Mouse (Mus musculus) adrenal gland, postnatal 4 days (tissue): ENCODE data around the gene Prr13. TPM values are rescaled to one million over a fixed set of nuclear protein-coding genes. Genes with fewer than 3 reads are reported as not detected.

Experiments used
- DNase-seq, 2 experiments: peaks; one replicate each; pipeline ENCODE4 v3.0.0; 2021 to 2022; ENCODE audit warnings: low spot score in 2 of 2, mixed read lengths in 2 of 2
- long read RNA-seq, 2 experiments: library from polyadenylated mRNA; stranded (forward); transcript quantifications; one replicate each; pipeline ENCODE4 v2.0.0; 2021
- total RNA-seq, 2 experiments: library from RNA; stranded (reverse); gene quantifications; 2 replicates each; pipeline ENCODE4 v1.2.3; 2021

Gene Prr13
- 10 to 100 TPM; 63.2 to 81.5 TPM for total RNA-seq
- long read RNA-seq, experiment 1, transcript Prr13-204 (4 exons, 1,055 nt): major isoform, 55 of 79 reads
- long read RNA-seq, experiment 1, transcript Prr13-201 (5 exons, 1,224 nt): minor isoform, 12 of 79 reads
- long read RNA-seq, experiment 1, partial matches to known transcripts: 5 of 79 reads
- long read RNA-seq, experiment 1, other reads (novel, unspliced or antisense): 3 of 79 reads
- long read RNA-seq, experiment 2, transcript Prr13-202 (3 exons, 1,020 nt): minor isoform, 7 of 88 reads
- long read RNA-seq, experiment 2, transcript Prr13-201 (5 exons, 1,224 nt): minor isoform, 11 of 88 reads
- long read RNA-seq, experiment 2, transcript Prr13-204 (4 exons, 1,055 nt): major isoform, 59 of 88 reads
- long read RNA-seq, experiment 2, partial matches to known transcripts: 2 of 88 reads
- long read RNA-seq, experiment 2, other reads (novel, unspliced or antisense): 7 of 88 reads

DNA sequence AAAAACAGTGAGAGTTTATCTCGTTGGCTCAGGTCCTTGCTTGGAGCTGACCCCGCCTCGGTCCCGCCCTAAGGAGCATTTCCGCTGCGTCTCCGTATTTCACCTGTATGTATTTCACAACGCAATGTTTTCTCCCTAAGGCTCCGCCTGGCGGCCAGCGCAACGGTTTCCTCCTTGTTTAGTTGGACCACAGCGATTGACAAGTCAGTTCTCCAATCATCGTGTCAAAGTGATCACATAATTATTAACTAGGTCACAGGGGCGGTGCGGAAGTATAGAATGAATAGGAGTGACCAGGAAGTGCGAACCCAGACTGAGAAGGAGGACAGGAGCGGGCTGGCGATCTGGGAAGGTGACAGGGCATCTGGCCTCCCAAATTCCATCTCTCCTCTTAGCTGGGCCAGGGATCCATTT is at the start of gene Prr13:
Gene Prr13, plus strand, starts transcription at position 125 of the 414 bp plus-strand sequence.
- DNase-seq: peak; percentile 39 to 84

DNA sequence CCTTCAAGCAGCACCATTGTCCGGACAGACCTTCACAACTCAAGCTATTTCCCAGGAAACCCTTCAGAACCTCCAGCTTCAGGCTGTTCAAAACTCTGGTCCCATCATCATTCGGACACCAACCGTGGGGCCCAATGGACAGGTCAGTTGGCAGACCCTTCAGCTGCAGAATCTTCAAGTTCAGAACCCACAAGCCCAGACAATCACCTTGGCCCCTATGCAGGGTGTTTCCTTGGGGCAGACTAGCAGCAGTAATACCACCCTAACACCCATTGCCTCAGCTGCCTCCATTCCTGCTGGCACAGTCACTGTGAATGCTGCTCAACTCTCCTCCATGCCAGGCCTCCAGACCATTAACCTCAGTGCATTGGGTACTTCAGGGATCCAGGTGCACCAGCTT is 49.5 kb upstream of the Prr13 start:
- no peak for DNase-seq

DNA sequence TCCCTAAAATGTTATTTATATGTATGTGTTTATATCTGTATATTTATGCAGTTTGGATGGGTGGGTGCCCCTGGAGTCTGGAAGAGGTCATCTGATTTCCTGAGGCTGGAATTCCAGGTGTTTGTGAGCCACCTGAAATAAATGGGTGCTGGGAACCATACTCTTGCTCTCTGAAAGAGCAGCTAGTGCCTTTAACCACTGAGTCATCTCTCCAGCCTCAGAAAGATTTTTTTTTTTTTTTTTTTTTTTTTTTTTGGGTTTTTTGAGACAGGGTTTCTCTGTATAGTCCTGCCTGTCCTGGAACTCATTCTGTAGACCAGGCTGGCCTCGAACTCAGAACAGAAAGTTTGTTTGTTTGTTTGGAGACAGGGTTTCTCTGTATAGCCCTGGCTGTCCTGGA is 47.8 kb upstream of the Prr13 start:
- DNase-seq: no peak

DNA sequence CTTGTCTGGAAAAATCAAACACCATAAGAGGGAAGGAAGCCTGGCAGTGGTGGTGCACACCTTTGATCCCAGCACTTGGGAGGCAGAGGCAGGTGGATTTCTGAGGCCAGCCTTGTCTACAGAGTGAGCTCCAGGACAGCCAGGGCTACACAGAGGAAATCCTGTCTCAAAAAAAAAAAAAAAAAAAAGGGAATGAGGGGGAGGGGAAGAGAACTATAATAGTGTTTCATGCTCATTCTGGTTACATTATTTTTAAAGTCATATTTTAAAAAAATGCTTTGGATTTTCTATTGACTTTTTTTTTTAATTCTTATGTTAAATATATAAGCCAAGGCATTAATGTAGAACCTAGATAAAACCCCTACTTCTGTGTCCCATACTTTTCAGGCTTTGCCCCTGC is 45.1 kb upstream of the Prr13 start:
- no peak for DNase-seq

DNA sequence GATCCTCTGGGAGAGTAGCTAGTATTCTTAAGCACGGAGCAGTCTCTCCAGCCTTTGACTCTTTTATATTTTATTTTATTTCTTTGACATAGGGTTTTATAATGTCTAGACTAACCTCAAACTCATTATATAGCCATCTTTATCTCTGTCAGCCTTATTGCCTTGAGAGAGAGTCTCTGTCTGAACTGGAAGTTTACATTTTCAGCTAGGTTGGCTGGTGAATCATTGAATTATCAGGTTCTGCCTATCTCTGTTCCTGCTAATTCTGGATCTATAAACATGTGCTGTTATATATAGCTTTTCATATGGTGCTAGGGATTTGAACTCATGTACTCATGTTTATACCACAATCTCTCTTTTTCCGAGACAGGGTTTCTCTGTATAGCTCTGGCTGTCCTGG is 41.3 kb upstream of the Prr13 start:
- DNase-seq: no peak

DNA sequence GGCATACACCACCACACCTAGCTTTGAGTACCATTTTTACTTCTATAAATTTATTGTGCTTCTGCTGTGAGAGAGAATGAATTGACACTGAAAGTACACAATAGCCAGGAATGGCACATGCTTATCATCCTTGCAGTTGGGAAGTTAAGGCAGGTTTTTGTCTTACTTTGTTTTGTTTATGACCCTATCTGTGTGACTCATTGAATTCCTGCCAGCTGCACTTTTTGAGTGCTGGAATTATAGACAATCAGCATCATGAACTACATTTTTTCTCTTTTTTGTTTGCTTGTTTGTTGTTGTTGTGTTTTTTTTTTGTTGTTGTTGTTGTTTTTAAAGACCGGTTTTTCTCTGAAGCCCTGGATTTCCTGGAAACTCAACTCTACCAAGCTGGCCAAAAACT is 37.8 kb upstream of the Prr13 start:
- no peak for DNase-seq

DNA sequence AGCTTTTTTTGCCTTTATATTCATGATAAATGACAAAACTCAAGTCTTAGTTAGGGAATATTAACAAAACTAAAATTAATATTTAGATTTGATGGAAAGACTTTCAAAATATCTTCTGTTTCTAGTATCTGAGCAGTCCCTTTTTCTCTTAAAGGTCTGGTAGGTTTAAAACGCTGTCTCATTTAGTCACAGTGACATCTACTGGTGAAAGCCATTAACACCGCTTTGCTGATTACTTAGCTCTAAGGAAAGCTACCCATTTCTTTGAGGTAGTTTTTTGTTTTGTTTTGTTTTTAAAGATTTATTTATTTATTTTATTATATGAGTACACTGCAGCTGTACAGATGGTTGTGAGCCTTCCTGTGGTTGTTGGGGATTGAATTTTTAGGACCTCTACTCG is 37.4 kb upstream of the Prr13 start:
- DNase-seq: no peak

DNA sequence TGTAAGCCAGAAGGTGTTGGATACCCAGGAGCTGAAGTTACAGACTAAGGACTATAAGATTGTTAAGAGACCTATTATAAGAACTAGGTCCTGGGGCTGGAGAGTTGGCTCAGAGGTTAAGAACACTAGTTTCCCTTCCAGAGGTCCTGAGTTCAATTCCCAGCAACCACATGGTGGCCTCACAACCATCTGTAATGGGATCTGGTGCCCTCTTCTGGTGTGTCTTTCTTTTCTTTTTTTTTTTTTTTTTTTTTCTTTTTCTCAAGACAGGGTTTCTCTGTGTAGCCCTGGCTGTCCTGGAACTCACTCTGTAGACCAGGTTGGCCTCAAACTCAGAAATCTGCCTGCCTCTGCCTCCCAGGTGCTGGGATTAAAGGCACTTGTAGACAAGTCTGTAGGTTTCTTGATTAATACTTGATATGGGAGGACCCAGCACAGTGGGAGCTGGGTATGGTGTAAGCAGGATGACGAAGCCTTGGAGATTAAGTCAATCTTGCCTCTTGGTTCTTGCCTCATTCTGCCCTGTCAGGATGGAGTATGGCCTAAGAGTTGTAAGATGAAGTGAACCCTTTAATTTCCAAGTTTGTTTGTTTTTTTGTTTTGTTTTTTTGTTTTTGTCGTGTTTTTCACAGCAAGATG is 35.1 kb upstream of the Prr13 start:
- DNase-seq: no peak

DNA sequence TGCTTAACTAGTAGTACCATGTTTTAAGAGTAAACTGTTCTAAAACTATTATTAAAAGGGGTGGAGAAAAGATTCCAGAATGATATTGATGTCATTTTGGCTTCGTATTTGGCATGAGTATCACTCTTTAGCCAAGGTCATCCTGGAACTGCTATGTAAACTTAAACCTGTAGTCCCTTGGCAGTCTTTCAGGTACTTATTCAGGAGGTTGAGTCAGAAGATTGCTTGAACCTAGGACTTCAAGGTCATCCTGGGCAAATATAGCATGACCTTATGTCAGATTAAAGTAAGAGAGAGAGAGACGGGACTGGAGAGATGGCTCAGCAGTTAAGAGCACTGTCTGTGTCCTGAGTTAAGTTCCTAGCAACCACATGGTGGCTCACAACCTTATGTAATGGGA is 34.2 kb upstream of the Prr13 start:
- DNase-seq: no peak

DNA sequence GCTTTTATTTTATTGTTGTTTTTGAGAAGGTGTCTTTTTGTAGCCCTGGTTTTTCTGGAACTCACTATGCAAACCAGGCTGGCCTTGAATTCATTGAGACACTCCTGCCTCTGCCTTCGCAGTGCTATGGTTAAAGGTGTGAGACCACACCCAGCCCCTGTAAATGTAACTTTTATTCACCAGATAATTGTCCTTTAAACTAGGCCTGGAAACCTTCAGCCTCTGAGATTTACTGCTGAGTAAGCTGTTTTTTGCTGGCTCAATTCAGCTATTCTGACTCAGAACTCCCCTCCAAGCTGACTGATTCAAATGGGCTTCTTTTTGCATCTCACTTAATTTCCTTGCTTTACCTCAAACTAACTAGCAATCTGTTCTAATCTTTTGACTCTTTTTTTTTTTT is 31.9 kb upstream of the Prr13 start:
- DNase-seq: no peak

DNA sequence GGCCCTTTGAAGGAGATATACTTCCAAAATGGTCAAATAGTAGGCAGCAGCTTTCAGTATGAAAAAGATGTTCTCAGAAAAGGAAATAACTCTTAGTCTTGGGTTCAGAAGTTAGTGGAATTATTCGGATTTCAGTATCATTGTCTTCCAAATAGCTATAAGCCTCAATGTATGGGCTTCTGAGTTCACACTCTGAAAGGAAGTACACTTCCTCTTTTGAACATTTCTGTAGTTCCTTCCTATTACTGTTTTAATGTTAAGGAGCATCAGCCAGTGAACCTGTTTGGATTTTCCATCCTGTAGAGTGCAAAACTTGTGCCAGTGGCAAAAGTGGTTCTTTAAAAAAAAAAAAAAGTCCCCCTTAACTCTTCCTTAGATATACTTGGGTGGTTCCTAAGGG is 26.8 kb upstream of the Prr13 start:
- no peak for DNase-seq

DNA sequence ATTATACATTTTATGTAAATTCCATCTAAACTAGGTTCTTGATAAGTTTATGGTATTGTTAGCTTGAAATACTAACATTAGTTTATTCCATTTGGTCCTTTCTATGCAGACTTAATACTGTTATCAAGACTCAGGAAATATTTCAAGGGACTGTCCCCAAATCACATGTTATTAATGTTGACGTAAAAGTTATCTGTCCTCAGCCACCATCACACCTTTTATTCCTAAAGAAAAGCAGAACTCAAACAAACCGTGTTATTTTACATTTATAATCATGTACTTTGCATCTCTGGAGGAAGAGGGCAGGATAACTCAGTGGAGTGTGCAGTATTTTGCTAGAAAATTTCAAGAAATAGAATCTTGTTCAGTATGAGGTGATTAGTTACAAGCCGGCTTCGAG is 25.7 kb upstream of the Prr13 start:
- DNase-seq: no peak

DNA sequence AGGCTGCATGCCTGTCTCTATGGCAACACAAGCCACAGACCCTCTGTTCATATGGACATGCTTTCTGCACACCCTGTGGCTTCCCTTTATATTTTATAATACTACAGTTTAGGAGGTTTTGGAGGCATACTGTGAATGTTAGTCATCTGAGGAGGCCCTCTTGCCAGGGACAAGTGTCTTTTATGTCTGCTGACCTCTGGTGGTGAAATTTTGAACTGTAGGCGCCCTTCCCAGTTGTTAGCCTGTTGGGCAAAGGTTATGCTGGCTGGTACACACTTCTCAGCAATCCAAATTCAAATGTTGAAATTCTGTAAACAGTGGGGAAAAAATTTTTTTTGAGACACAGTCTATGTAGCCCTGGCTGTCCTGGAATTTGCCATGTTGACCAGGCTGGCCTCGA is 16.3 kb upstream of the Prr13 start:
- peak; percentile 60 to 76 for DNase-seq

DNA sequence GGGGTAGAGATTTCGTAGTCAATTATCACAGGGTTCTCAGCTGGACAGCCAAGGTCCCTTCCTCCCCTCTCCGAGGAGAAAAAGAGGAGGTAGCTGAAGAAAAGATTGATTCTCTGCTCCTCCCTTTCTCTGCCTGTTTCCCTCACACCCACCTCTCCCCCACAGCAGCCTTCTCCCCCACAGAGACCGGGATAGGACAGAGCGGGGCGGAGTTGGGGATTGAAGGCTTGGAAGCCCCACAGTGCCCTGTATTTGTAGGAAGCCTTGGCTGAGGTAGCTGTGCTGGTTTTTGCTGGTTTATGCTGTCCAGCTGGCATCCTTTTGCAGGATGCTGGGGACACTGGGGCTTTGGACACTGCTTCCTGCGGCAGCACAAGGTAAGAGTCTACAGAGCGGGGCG is 13.7 kb upstream of the Prr13 start, which contains the start of gene Amhr2:
Gene Amhr2, plus strand, starts transcription at position 222 of the 400 bp plus-strand sequence.
- no peak for DNase-seq

DNA sequence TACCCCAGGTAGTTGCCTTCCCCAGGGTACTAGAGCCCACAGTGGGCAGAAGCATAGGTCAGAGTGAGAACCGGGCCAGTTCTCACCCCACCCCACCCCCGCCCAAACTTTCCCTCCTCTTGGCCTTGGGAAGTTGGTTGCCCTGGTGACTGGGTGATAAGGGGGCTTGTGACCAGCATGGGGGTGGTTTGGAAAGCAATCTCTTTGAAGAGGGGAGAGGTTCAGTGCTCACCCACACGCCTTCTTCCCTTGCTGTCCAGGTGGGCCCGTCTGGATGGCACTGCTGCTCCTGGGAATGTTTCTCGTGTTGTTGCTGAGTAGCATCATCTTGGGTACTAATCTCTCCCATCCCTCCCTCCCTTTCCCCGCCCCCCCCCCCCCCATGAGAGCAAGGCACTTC is 12.4 kb upstream of the Prr13 start:
- no peak for DNase-seq

DNA sequence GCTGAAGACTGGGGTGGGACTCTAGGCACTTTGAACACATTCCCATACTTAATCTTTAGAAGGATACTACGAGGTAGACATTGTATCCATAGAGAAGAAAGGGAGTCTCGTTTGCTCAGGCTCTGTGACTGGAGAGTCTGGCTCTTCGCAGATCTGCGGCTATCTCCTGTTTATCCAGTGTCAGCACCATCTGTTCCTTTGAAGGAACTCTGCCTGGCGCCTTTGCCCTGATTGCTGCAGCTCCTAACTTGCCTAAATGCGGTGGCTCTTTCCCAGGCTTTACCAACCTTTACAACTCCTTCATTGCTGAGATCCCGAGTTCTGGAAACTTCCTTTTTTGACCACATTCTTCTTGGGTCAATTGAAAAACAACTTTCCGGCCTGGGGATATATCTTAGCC is 9.5 kb upstream of the Prr13 start:
- no peak for DNase-seq

DNA sequence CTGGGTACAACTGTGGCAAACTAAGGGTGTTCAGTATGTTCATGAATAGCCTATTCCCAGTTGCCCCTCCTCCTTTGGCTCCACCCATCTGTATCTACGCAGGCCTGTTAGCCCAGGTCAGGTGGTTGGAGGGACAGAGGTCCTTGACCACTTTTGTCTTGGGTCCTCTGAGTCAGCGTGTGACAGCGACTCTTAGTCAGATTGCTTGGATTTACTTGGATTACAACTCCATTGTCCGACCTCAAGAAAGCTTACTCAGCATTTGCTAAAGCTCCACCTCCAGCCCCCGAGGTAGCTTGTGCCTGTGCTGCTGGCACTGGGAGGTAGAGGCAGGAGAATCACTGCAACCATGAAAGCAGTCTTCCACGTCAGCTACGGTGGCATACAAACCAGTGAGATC is 7.9 kb upstream of the Prr13 start:
- peak in 1 of 2 experiments; percentile 39 for DNase-seq

DNA sequence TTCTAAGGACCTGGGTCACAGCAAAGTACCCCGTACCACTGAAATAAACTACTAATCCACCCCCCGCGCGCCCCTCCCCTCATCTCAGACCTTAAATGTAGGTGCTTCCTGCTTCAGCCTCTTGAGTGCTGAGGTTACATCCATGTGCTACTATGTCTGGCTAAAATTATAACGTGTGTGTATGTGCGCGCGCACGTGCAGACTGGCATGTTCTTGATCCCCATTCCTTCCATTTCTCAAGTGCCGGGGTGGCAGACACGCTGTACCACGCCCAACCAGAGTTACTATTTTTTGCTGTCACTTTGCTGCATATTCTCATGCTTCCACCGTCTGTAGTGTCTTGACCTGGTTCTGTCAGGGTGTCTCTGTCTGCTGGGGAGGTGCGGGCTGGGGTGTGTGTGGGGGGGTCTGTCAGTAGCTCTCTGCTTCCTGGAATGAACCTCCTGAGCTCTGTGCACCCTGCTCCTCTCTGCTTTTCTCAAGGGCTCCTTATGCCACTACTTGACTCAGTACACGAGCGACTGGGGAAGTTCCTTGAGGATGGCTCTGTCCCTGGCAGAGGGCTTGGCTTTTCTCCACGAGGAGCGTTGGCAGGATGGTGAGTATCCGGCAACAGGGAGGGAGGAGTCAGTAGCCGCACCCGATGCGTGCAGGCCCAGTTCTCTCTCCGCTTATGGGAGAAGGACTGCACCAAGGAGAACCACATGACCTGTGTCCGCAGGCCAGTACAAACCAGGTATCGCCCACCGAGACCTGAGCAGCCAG is 7.0 kb upstream of the Prr13 start:
- DNase-seq: no peak

DNA sequence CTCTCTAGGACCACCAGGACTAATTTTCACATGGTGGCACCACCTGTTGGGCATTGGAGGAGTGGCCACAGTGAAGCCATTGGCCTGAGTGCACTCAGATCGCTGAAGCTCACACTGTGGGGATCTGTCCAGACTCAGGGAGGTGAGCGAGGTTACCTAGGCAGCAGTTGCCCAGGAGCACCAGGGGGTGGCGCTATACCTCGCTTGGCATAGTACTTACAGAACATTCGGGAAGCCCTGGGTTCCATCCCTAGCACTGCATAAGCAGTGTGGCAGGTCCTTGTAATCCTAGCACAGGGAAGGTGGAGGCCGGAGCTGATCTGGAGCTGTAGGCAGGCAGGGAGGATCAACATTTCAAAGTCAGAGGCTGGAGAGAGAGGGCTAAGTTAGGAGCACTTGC is 2.8 kb upstream of the Prr13 start:
- no peak for DNase-seq

DNA sequence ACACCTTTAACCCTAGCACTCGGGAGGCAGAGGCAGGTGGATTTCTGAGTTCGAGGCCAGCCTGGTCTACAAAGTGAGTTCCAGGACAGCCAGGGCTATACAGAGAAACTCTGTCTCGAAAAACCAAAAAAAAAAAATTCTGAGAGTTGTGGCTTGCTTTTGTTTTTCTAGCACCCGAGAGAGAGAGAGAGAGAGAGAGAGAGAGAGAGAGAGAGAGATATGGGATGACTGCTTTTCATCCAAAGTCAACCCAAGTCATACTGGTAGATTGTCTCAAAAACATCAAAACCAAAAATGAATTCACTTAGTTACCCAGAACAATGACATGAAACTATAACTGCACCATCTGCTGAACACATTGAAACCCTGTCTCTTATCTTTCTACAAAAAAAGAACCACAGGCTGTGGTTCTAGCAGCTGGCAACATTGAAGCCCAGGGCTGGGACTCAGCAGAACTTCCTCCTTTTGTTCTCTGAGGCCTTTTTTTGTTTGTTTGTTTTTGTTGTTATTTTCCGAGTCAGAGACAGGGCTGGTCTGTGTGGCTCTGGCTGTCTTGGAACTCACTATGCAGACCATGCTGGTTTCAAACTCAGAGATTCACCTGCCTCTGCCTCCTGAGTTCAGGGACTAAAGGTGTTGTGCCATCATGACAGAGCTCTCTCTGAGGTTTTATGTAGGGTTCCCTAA is 635 bp upstream of the Prr13 start:
- DNase-seq: no peak

DNA sequence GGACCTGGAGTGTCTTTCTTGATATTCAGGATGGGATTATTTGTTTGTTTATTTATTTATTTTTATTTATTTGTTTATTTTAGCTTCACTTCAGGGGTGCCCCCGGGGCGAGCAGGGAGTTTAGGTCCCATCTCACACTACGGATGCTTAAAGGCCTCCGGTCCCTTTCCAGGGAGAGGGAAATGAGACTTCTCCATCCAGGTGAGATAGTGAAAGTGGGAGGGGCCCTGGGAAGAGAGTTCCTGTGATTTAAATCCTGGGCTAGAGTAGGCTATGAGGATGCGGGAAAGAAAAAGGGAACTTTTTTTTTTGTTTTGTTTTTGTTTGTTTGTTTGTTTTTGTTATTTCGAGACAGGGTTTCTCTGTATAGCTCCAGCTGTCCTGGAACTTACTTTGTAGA is 553 bp downstream of the Prr13 start:
- no peak for DNase-seq
